Mouse (Mus musculus) lung, postnatal 0 days (tissue): ENCODE data around the gene Skp2.

ENCODE experiments used
- CTCF ChIP-seq: IDR thresholded peaks from 2 replicates; pipeline ENCODE4 v1.5.1; 2016; ENCODE audit warnings: antibody characterized with exemption, mild to moderate bottlenecking
- EP300 ChIP-seq: IDR thresholded peaks from 2 replicates; pipeline ENCODE4 v1.6.1; 2016; ENCODE audit warnings: antibody characterized with exemption, mild to moderate bottlenecking, control low read depth

GRCm38 (mm10) chr15:9177038-9177437 is 21.8 kb upstream of the Skp2 start:
- TF ChIP-seq CTCF (no peak), EP300 (no peak)
